Mouse (Mus musculus) G1E (cell line): ENCODE measurements around the gene Prss50. TPM values are rescaled to one million over a fixed set of nuclear protein-coding genes. Genes with fewer than 3 reads are reported as not detected.
"Not testable (repeated sequence)": the region's sequence is repeated elsewhere in the genome, so short reads cannot be mapped to it uniquely, and the experiment has no call there.

Experiments used
- ATAC-seq: 2 replicates; pipeline ENCODE4 v1.8.0; 2016; ENCODE audit warnings: mild to moderate bottlenecking; ENCODE audit not compliant: insufficient number of reproducible peaks, poor library complexity, low FRiP score, severe bottlenecking; ENCODE audit errors: extremely low read depth
- DNase-seq: peaks from one replicate; pipeline ENCODE4 v3.0.0; 2012; ENCODE audit warnings: low spot score
- H3K27me3 ChIP-seq: 2 replicates; pipeline ENCODE4 v1.6.1; 2012; ENCODE audit warnings: mild to moderate bottlenecking, low read length, inconsistent platforms; ENCODE audit not compliant: insufficient read depth
- H3K36me3 ChIP-seq: replicated peaks from 2 replicates; pipeline ENCODE3; 2012; ENCODE audit warnings: mild to moderate bottlenecking, inconsistent platforms
- H3K4me1 ChIP-seq: 2 replicates; pipeline ENCODE4 v1.6.1; 2012; ENCODE audit warnings: low read depth, low read length, inconsistent platforms, mixed read lengths; ENCODE audit not compliant: insufficient read depth
- H3K4me3 ChIP-seq: 2 replicates; pipeline ENCODE4 v1.5.1; 2012; ENCODE audit warnings: low read depth, mild to moderate bottlenecking, inconsistent platforms, low read length, moderate library complexity, mixed read lengths
- H3K9me3 ChIP-seq: replicated peaks from 2 replicates; pipeline ENCODE4 v1.6.1; 2012; ENCODE audit warnings: inconsistent platforms
- CTCF ChIP-seq: IDR thresholded peaks from 2 replicates; pipeline ENCODE4 v1.5.1; 2012; ENCODE audit warnings: low read depth, low read length, inconsistent platforms, mixed read lengths
- GATA1 ChIP-seq: IDR thresholded peaks from 2 replicates; pipeline ENCODE4 v1.6.1; 2012; ENCODE audit warnings: borderline replicate concordance, low read length, inconsistent platforms, mixed read lengths
- GATA2 ChIP-seq: IDR thresholded peaks from 2 replicates; pipeline ENCODE4 v1.6.1; 2012; ENCODE audit warnings: low read depth, low read length, inconsistent platforms, borderline replicate concordance
- POLR2AphosphoS5 ChIP-seq: IDR thresholded peaks from 2 replicates; pipeline ENCODE4 v1.6.1; 2012; ENCODE audit warnings: low read depth, low read length, inconsistent platforms; ENCODE audit not compliant: insufficient replicate concordance
- TAL1 ChIP-seq: conservative IDR thresholded peaks from 2 replicates; pipeline ENCODE4 v1.6.1; 2012; ENCODE audit warnings: low read depth, low read length, inconsistent platforms, mixed read lengths
- polyA plus RNA-seq: library from polyadenylated mRNA; stranded (reverse); fragments of >175 nt; gene quantifications from 2 replicates; pipeline ENCODE4 v1.2.3, GENCODE M21; 2012
- total RNA-seq, 2 experiments: library from RNA; stranded (forward) in 1 of 2; stranded (reverse) in 1 of 2; fragments of 200-1000 nt in 1 of 2; fragments of >200 nt in 1 of 2; fragmentation: Nextera tagmentation in 1 of 2; gene quantifications; 2 replicates each; pipeline ENCODE4 v1.2.3; 2014 to 2017

Prss50 gene
- total RNA-seq (2014; fragmentation: Nextera tagmentation) (not detected in 2 replicates), total RNA-seq (2017) (not detected in 2 replicates), polyA plus RNA-seq (not detected in 2 replicates)

DNA sequence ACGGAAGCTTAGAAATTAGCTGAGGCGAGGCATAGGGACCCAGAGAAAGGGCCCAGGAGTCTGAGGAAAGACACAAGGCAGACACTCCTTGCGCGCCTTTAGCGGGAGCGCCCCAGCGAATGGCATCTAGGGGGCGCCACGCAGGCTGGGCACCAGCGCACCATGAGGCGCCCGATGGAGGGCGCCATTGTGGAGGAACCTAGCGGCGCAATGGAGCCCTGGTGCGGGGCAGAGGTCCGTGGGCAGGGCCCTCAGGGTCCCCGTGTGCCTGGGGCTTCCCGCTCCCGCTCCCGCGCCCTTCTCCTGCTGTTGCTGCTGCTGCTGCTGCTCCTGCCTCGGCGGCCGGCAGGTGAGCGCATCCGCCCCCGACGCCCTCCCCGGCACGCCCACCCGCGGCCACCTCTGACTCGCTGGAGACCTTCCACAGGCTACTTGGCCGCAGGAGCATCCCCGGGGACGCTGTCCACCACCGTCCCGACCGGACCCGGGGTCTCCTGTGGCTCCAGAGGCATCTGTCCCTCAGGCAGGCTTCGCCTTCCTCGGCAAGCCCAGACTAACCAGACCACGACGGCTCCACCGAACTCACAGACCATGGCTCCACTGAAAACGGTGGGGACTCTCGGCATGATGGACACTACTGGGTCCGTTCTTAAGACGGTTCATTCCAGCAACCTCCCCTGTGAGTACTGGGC lies at the start of gene Prss50:
Gene Prss50, plus strand, starts transcription at position 187 of the 692 bp plus-strand sequence.
- Histone ChIP-seq H3K9me3 (no peaks in the 10 kb centered on the region), H3K27me3 (peaks cover 14% of the 10 kb centered on the region), H3K4me3 (no peak within 1 kb of the TSS), H3K36me3 (no peaks in the 10 kb centered on the region), H3K4me1 (no peaks in the 10 kb centered on the region)
- TF ChIP-seq TAL1 (no peak), POLR2AphosphoS5 (no peak), GATA1 (no peak), CTCF (no peak), GATA2 (no peak)
- ATAC-seq (no peak), DNase-seq (no peak)

DNA sequence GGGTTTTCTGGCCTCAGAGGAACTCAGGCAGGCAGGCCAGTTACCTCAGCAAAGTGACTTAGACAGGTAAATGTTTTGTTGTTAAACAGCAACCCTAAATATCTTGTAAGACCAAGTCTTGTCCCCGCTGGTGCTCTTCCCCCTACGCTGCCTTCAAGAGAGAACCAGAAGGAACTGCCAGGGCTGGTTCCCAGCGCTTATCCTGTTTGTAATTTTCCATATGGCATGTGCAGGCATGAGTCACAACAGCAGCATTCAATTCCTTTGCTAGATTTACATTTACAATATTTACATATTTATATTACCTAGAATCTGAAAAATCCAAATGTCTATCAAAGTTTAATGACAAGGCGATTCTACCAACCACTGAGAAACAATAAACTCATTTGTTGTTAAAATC lies 47.7 kb upstream of the Prss50 start:
- no peak for ATAC-seq
- Histone ChIP-seq H3K9me3 (no peaks in the 10 kb centered on the region), H3K27me3 (peaks cover 2% of the 10 kb centered on the region; the same call in 1 of the 2 replicates), H3K36me3 (no peaks in the 10 kb centered on the region), H3K4me3 (no peak overlapping the region), H3K4me1 (peaks cover 4% of the 10 kb centered on the region)
- TF ChIP-seq GATA2 (no peak), CTCF (no peak), TAL1 (no peak), GATA1 (no peak), POLR2AphosphoS5 (no peak)
- no peak for DNase-seq

DNA sequence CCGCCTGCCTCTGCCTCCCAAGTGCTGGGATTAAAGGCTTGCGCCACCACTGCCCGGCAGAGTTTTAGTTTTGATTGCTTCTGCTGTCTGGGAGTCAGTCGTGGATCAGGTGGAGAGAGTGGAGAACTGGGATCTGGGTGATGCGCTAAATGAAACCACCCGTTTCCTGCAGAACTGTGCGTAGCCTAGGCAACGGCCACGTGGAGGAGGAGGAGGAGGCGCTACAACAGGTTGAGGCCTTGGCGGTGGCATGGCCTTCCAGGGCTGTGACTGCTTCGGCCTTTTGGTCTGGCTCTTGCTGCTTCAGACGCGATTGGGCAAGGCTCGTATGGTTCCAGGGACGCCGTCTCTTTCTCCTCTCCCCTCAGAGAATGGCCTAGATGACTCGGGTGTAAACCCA lies 44.0 kb upstream of the Prss50 start, which contains the start of gene Prss44:
Gene Prss44, plus strand, starts transcription at position 206 of the 400 bp plus-strand sequence.
- H3K9me3 ChIP-seq: no peaks in the 10 kb centered on the region
- no peak for TF ChIP-seq TAL1
- H3K4me3 ChIP-seq: no peak within 1 kb of the TSS
- peaks cover 4% of the 10 kb centered on the region for H3K4me1 ChIP-seq
- peaks cover 2% of the 10 kb centered on the region; the same call in 1 of the 2 replicates for H3K27me3 ChIP-seq
- H3K36me3 ChIP-seq: no peaks in the 10 kb centered on the region
- ATAC-seq (no peak), DNase-seq (no peak)

DNA sequence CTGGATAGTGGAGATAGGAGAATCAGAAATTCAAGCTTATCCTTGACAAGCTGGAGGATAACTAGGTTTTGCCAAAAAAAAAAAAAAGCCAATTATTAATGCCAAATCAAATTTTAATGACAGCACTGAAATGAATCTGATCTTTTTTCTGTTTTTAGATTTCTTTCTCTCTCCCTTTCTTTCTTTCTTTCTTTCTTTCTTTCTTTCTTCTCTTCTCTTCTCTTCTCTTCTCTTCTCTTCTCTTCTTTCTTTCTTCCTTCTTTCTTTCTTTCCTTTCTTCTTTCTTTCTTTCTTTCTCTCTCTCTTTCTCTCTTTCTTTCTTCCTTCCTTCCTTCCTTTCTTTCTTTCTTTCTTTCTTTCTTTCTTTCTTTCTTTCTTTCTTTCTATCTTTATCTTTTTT lies 37.2 kb upstream of the Prss50 start:
- not testable (repeated sequence) for H3K9me3 ChIP-seq, ATAC-seq

DNA sequence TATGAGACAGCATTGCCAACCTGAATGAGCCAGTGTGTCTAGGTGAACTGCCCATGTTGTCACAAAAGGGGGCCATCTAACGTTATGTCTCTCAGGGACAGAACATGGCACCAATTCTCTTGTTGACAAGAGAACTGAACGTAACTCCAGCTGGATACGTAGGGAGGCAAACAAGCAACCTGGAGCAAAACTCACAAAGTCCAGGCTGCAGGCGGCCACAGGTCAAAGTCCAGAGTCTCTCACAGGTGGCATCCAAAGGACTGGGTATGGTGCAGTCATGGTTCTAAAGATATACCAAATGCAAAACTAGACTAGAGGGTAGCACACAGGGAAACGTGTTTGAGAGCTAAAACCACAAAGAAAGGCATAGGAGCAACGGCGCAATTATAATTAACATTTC lies 36.3 kb upstream of the Prss50 start:
- ATAC-seq: no peak
- no peaks in the 10 kb centered on the region for H3K36me3 ChIP-seq
- no peak overlapping the region for H3K4me3 ChIP-seq
- TF ChIP-seq POLR2AphosphoS5 (no peak), GATA1 (no peak), GATA2 (no peak), TAL1 (no peak), CTCF (no peak)
- no peaks in the 10 kb centered on the region for H3K4me1 ChIP-seq
- no peaks in the 10 kb centered on the region for H3K9me3 ChIP-seq
- no peak for DNase-seq
- H3K27me3 ChIP-seq: peaks cover 18% of the 10 kb centered on the region; the same call in 1 of the 2 replicates

More for the DNA sequence above, 37.2 kb upstream of the Prss50 start:
- H3K27me3 ChIP-seq: peaks cover 18% of the 10 kb centered on the region; the same call in 1 of the 2 replicates
- H3K36me3 ChIP-seq, DNase-seq, H3K4me3 ChIP-seq, H3K4me1 ChIP-seq: not testable (repeated sequence)

DNA sequence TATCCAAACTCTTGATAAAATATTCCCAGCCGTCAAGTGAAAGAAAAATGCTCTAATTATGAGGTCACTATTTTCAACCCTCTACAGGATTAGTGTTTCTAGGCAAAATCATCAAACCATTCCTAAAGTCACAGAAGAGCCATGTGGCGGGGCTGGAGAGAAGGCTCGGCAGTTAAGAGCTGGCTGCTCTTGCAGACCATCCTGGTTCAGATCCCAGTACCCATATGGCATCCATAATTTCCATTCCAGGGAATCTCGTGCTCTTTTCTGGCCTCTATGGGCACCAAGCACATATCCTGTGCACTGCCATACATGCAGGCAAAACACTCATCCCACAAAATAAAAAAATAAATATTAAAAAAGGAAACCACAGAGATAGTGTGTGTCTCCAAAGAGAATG lies 32.3 kb upstream of the Prss50 start:
- Histone ChIP-seq H3K4me3 (no peak overlapping the region), H3K4me1 (no peaks in the 10 kb centered on the region), H3K36me3 (no peaks in the 10 kb centered on the region), H3K27me3 (peaks cover 20% of the 10 kb centered on the region), H3K9me3 (no peaks in the 10 kb centered on the region)
- ATAC-seq: no peak
- TF ChIP-seq TAL1: no peak
- TF ChIP-seq GATA2: no peak
- TF ChIP-seq POLR2AphosphoS5: no peak
- TF ChIP-seq GATA1: no peak
- TF ChIP-seq CTCF: no peak
- DNase-seq: no peak
